Mouse (Mus musculus): ENCODE data around the gene Prkar1a. TPM values are rescaled to one million over a fixed set of nuclear protein-coding genes. Genes with fewer than 3 reads are reported as not detected.

Gene Prkar1a
- 100 to 1,000 TPM; 414 to 447 TPM for total RNA-seq (2021)
- long read RNA-seq, transcript Prkar1a-201 (11 exons, 3,359 nt): major isoform, 345 of 494 reads
- long read RNA-seq, partial matches to known transcripts: 138 of 494 reads
- long read RNA-seq, other reads (novel, unspliced or antisense): 8 of 494 reads

GRCm38 (mm10) chr11:109649206-109649605 lies at the start of gene Prkar1a:
Prkar1a (plus strand) TSS chr11:109649405.
- peak in 1 of 2 experiments; percentile 51 for DNase-seq (ENCODE audit: low spot score in 2 of 2)

- no peak for DNase-seq (ENCODE audit: low spot score in 2 of 2)
These were observed 41.6 kb upstream of the Prkar1a start for GRCm38 (mm10) chr11:109607600-109607999.

- DNase-seq (ENCODE audit: low spot score in 2 of 2): no peak
These were observed 40.1 kb upstream of the Prkar1a start for GRCm38 (mm10) chr11:109608976-109609625.

- no peak for DNase-seq (ENCODE audit: low spot score in 2 of 2)
These were observed 39.0 kb upstream of the Prkar1a start for GRCm38 (mm10) chr11:109610046-109610794.

DNA sequence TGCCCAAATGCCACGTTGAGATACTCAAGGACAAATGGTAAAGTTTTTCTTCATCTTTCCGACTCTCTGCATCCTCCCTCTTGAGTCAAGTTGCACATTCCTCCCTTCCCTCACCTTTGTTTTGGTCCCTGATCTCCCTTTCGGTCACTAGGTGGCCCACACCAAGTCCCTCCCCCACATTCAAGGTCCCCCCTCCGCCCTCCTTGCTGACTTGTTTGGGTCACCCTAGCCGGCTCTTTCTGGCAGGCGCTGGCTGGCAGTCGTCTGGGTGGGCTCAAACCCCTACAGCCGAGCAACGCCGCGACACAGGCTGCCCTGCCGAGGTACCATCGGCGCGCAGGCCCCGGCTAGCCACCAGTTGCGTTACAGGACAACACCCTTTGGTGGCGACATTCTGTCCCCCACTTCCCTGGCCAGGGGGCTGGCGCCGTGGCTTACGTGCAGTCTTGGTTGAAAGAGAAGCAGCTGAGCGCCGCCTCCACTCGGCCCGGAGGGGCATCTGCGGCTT lies 38.4 kb upstream of the Prkar1a start:
- DNase-seq (ENCODE audit: low spot score in 2 of 2): no peak

GRCm38 (mm10) chr11:109611303-109612149 lies 37.7 kb upstream of the Prkar1a start, which contains the start of gene Wipi1:
Wipi1 (minus strand) TSS chr11:109611967.
- peak; percentile 98 for DNase-seq (ENCODE audit: low spot score in 2 of 2)

DNA sequence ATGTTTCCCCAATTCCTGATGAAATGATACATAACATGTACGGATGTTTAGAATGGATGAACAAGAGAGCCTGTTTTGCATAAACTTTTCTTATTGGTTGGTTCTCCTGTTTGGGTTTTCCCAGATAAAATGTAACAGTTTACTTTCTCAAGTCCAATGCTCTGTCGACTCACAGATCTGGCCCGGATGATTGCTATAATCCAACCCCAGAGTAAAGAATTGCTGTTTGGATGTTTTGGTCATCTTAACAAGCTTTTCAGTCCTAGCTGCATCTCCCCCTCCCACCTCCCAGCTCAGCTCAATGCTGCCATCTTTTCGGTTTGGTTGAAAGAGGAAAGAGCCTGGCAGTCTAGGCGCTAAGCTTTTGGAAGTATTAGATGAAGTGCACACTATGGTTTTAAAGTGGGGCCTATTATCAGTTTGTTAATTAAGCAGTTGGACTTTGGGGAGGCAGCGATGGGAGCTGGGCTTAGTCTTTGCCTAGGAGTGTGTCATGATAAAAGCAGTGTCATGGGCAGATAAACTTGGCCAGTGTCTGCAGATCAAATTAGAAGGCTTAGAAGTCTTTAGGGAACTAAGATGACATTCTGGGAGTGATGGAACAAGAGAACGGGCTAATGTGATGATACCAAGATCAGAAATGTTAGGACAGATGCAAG lies 36.2 kb upstream of the Prkar1a start:
- DNase-seq (ENCODE audit: low spot score in 2 of 2): no peak

DNA sequence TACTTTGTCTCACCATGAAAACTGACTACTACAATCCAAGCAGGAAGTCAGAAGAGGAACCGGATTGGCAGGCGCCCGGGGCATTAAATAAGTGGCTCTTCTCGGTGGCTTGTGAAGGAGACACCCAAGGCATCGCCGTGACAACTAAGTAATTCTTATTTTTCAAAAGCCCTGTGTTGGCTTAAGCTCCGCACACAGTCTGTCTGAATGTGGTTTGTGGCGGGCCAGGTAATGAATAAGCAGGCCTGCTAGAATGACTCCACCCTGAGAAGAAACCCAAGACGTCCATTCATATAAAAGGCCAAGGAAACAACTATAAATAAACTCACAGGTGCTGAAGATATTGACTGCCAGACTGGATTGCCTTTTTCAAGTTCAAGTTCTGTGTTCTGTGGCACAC lies 33.9 kb upstream of the Prkar1a start:
- no peak for DNase-seq (ENCODE audit: low spot score in 2 of 2)

- DNase-seq (ENCODE audit: low spot score in 2 of 2): no peak
These were observed 32.9 kb upstream of the Prkar1a start for GRCm38 (mm10) chr11:109616352-109616751.

- DNase-seq (ENCODE audit: low spot score in 2 of 2): no peak
These were observed 32.4 kb upstream of the Prkar1a start for GRCm38 (mm10) chr11:109616766-109617165.

GRCm38 (mm10) chr11:109619055-109619454 lies 30.1 kb upstream of the Prkar1a start:
- DNase-seq (ENCODE audit: low spot score in 2 of 2): peak; percentile 48 to 55

DNA sequence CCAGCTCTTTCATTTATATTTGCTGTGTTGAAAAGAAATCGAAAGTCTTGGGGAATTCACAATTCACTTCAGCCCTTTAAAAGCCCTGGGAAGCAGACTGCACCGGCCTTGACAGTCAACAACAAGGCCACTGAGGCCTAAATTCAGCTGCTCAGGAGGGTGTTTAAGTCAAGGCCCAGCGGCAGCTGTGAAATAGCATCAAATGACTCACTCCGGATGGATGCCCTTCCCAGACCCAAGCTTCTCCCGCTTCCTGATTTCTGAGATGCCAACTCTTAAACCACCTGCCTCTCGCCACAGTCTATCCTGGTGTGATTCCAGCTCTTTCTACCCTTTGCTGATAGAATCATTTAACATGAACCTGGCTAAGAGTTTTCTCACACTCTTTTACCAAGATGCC lies 28.8 kb upstream of the Prkar1a start:
- DNase-seq (ENCODE audit: low spot score in 2 of 2): no peak

GRCm38 (mm10) chr11:109621183-109621582 lies 28.0 kb upstream of the Prkar1a start:
- peak; percentile 54 to 63 for DNase-seq (ENCODE audit: low spot score in 2 of 2)

GRCm38 (mm10) chr11:109622518-109623037 lies 26.6 kb upstream of the Prkar1a start:
- no peak for DNase-seq (ENCODE audit: low spot score in 2 of 2)

DNA sequence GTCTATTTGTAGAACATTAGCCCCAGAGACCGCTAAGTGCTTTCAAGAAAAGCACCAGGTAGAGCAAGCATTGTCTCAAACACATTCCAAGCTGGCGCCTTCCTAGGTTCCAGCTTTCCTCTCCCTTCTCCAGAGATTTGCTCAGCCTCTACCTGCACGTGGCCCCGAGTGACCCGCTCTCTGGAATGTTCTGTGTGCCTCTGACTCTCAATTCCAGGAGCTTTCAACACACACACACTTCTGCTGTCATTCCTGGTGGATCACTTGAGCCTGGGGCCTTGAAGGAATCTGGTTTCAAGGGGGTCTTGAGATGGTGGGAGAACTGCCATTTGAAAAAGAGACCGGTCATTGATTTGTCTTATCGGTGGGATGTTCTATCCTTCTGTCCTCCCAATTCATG lies 26.0 kb upstream of the Prkar1a start:
- no peak for DNase-seq (ENCODE audit: low spot score in 2 of 2)

- no peak for DNase-seq (ENCODE audit: low spot score in 2 of 2)
These were observed 21.6 kb upstream of the Prkar1a start for GRCm38 (mm10) chr11:109627648-109628047.

GRCm38 (mm10) chr11:109628099-109628498 lies 21.1 kb upstream of the Prkar1a start:
- DNase-seq (ENCODE audit: low spot score in 2 of 2): no peak

- DNase-seq (ENCODE audit: low spot score in 2 of 2): no peak
These were observed 20.1 kb upstream of the Prkar1a start for GRCm38 (mm10) chr11:109629021-109629521.

- DNase-seq (ENCODE audit: low spot score in 2 of 2): no peak
These were observed 14.3 kb upstream of the Prkar1a start for GRCm38 (mm10) chr11:109634928-109635327.

DNA sequence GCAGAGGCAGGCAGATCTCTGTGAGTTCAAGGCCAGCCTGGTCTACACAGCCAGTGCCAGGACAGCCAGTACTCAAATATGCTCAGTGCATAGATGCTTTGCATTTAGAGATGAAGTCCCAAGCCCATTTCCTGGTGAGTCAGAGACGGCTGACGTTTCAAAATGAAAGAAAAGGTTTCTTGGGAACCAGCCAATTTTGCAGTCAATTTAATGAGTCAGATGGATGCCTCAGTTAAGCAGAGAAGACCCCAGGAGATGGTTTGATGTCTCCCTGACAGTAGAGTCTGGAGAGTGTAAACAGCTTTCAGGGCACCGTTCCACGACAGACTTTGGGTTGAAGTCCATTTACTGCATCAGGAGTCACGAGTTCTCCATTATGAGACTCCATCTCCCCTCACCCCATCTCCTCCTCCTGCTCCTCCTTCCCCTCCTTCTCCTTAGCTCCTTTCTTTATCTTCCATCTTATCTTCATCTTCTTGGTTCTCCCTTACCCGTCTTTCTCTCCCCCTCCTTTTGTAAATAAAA lies 13.3 kb upstream of the Prkar1a start:
- no peak for DNase-seq (ENCODE audit: low spot score in 2 of 2)
